Mouse (Mus musculus) olfactory bulb, adult 2 months (tissue): ENCODE data around the gene Gja8. TPM values are rescaled to one million over a fixed set of nuclear protein-coding genes. Genes with fewer than 3 reads are reported as not detected.

ENCODE experiments used
- H3K27ac ChIP-seq: fragments of 200-500 bp; 2 replicates; pipeline ENCODE4 v1.5.1; 2012; ENCODE audit warnings: low read depth, low read length; ENCODE audit not compliant: insufficient read depth
- H3K4me1 ChIP-seq: fragments of 200-500 bp; 2 replicates; pipeline ENCODE4 v1.6.1; 2012; ENCODE audit warnings: low read length; ENCODE audit not compliant: control insufficient read depth, insufficient read depth
- H3K4me3 ChIP-seq: fragments of 200-500 bp; 2 replicates; pipeline ENCODE4 v1.5.1; 2012; ENCODE audit warnings: mild to moderate bottlenecking, low read depth, low read length, moderate library complexity; ENCODE audit not compliant: insufficient read depth
- CTCF ChIP-seq: fragments of 200-500 bp; IDR thresholded peaks from 2 replicates; pipeline ENCODE4 v1.5.1; 2012; ENCODE audit warnings: low read depth, mild to moderate bottlenecking, low read length, moderate library complexity; ENCODE audit not compliant: insufficient read depth
- POLR2A ChIP-seq: fragments of 200-500 bp; IDR thresholded peaks from 2 replicates; pipeline ENCODE4 v1.6.1; 2012; ENCODE audit warnings: mild to moderate bottlenecking, low read depth, low read length, moderate library complexity; ENCODE audit not compliant: insufficient read depth
- WGBS: fragments of 180-500 bp; shearing (Covaris S2); methylation state at CpG from one replicate; pipeline ENCODE4 v1.1.7; 2018; 5-methylcytosine and 5-hydroxymethylcytosine counted together
- polyA plus RNA-seq: library from polyadenylated mRNA; stranded (reverse); fragments of >200 nt; gene quantifications from 2 replicates; pipeline ENCODE4 v1.2.4, GENCODE M21; 2012; ENCODE audit warnings: low replicate concordance; ENCODE audit not compliant: missing spikeins, insufficient read depth, insufficient read length

Gja8 gene
- not detected in 2 replicates for polyA plus RNA-seq

GRCm38 (mm10) chr3:96925920-96926319 lies at the start of gene Gja8:
Gene Gja8 (minus strand): TSS chr3:96926020.
- no peak for TF ChIP-seq CTCF
- no peak for TF ChIP-seq POLR2A
- Histone ChIP-seq H3K4me1 (no peaks in the 10 kb centered on the region), H3K4me3 (no peak within 1 kb of the TSS), H3K27ac (no peak within 1 kb of the TSS)
- WGBS = 69% methylated on average over 6 of the region's 6 CpGs

GRCm38 (mm10) chr3:96974467-96974866 lies 48.6 kb upstream of the Gja8 start:
- 91% methylated on average over 7 of the region's 7 CpGs for WGBS
- H3K4me3 ChIP-seq = no peak overlapping the region
- TF ChIP-seq POLR2A (no peak), CTCF (no peak)
- H3K4me1 ChIP-seq = no peaks in the 10 kb centered on the region
- no peak overlapping the region for H3K27ac ChIP-seq

GRCm38 (mm10) chr3:96970986-96971385 lies 45.2 kb upstream of the Gja8 start:
- WGBS = 64% methylated on average over 7 of the region's 7 CpGs
- TF ChIP-seq POLR2A (no peak), CTCF (no peak)
- Histone ChIP-seq H3K27ac (no peak overlapping the region), H3K4me1 (no peaks in the 10 kb centered on the region), H3K4me3 (no peak overlapping the region)

GRCm38 (mm10) chr3:96963088-96964034 lies 37.5 kb upstream of the Gja8 start:
- H3K4me3 ChIP-seq = no peak overlapping the region
- 0 out of 2 replicates have a peak, but pooled peaks cover 2% of the 10 kb centered on the region for H3K4me1 ChIP-seq
- WGBS = 57% methylated on average over 12 of the region's 12 CpGs
- TF ChIP-seq CTCF (no peak), POLR2A (no peak)
- no peak overlapping the region for H3K27ac ChIP-seq

- Histone ChIP-seq H3K27ac (no peak overlapping the region), H3K4me1 (0 out of 2 replicates have a peak, but pooled peaks cover 2% of the 10 kb centered on the region), H3K4me3 (no peak overlapping the region)
- TF ChIP-seq CTCF (no peak), POLR2A (no peak)
- 36% methylated on average over 8 of the region's 8 CpGs for WGBS
Observed at GRCm38 (mm10) chr3:96960597-96960996, 34.8 kb upstream of the Gja8 start.

- Histone ChIP-seq H3K4me3 (no peak overlapping the region), H3K4me1 (0 out of 2 replicates have a peak, but pooled peaks cover 3% of the 10 kb centered on the region), H3K27ac (no peak overlapping the region)
- no peak for TF ChIP-seq POLR2A
- 52% methylated on average over 14 of the region's 14 CpGs for WGBS
Observed at GRCm38 (mm10) chr3:96953489-96954233, 27.8 kb upstream of the Gja8 start.

GRCm38 (mm10) chr3:96942706-96943105 lies 16.9 kb upstream of the Gja8 start:
- Histone ChIP-seq H3K27ac (no peak overlapping the region), H3K4me1 (peaks cover 6% of the 10 kb centered on the region), H3K4me3 (no peak overlapping the region)
- 84% methylated on average over 2 of the region's 2 CpGs for WGBS
- no peak for TF ChIP-seq POLR2A
- TF ChIP-seq CTCF = no peak

- Histone ChIP-seq H3K4me1 (peaks cover 7% of the 10 kb centered on the region), H3K27ac (no peak overlapping the region), H3K4me3 (no peak overlapping the region)
- peak; percentile 79 for TF ChIP-seq CTCF
- TF ChIP-seq POLR2A = no peak
- WGBS = 16% methylated on average over 11 of the region's 11 CpGs
Observed at GRCm38 (mm10) chr3:96938738-96939137, 12.9 kb upstream of the Gja8 start.

- Histone ChIP-seq H3K27ac (no peak overlapping the region), H3K4me3 (no peak overlapping the region), H3K4me1 (peaks cover 7% of the 10 kb centered on the region)
- 19% methylated on average over 5 of the region's 5 CpGs for WGBS
- TF ChIP-seq POLR2A (no peak), CTCF (no peak)
Observed at GRCm38 (mm10) chr3:96937606-96938005, 11.8 kb upstream of the Gja8 start.
